Mouse (Mus musculus): ENCODE results near the gene Sipa1l1.

GRCm38 (mm10) chr12:82297196-82297595 is 128.1 kb downstream of the Sipa1l1 start:
- TF ChIP-seq POLR2A (IDR thresholded peaks at IDR 0.05; ENCODE audit: borderline replicate concordance, low read depth, low read length) (no peak), CTCF (IDR thresholded peaks at IDR 0.05; ENCODE audit: low read depth, low read length) (no peak)

Measured in bone marrow macrophage, adult 2 months (primary cell).